ENCODE assay signal across 22 mouse cellular contexts in the genomic region with DNA sequence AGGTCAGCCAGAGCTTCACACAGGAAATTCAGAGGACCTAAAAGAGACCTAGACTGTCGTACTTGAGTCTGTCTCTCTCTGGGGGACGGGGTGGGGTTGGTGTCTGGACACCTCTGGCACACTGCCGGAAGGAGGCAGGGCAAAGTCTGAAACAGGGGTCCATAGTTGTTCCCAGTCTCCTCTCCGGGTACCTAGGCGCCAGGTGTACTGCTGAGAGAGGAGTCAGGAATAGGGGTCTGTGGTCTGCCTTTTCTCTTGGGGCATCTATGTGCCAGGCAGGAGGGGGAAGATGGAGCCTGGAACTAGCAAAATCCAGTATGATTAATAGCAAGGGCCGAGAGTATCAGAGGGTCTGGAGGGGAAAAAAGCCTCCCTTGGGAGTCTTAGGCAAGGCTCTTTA. TPM values are rescaled to one million over a fixed set of nuclear protein-coding genes. Genes with fewer than 3 reads are reported as not detected.
A peak's percentile ranks its signal among the peaks of the same experiment; 100 is the strongest.
DNase-seq lines count a peak whose midpoint lies in the region; ATAC-seq and TF ChIP-seq lines count a peak whose summit lies in the region.
"Had no signal": no experiment of that assay in that cellular context is flagged by ENCODE, and none has a peak within 500 bp of the region (broad histone marks: within the 10 kb centered on the region; RNA-seq: fewer than 3 reads in every experiment).

No protein-coding gene starts in this region.

- no peak overlapping the region for H3K4me3 ChIP-seq in kidney, adult 2 months (ENCODE audit: insufficient read depth, low read depth, low read length)
- H3K4me3 ChIP-seq in midbrain, embryonic 11.5 days (ENCODE audit: low read depth, low read length): no peak overlapping the region
- no peak overlapping the region for H3K4me3 ChIP-seq in midbrain, postnatal 0 days (ENCODE audit: low read depth, low read length)
- H3K4me3 ChIP-seq: embryonic facial prominence, embryonic 13.5 days; embryonic facial prominence, embryonic 15.5 days; erythroblast, embryonic 14.5 days; forebrain, embryonic 10.5 days; forebrain, embryonic 12.5 days had no signal

- no peaks in the 10 kb centered on the region for H3K9me3 ChIP-seq in midbrain, embryonic 11.5 days (ENCODE audit: control insufficient read depth, low read length)
- no peaks in the 10 kb centered on the region for H3K9me3 ChIP-seq in midbrain, postnatal 0 days (ENCODE audit: low read length)
- H3K9me3 ChIP-seq: embryonic facial prominence, embryonic 13.5 days; embryonic facial prominence, embryonic 15.5 days; forebrain, embryonic 10.5 days; forebrain, embryonic 12.5 days had no signal

- DNase-seq in kidney, adult 2 months: peak; percentile 20
- no peak for DNase-seq in kidney, adult 9 months
- DNase-seq in kidney, postnatal 14 days: peak; percentile 19
- no peak for DNase-seq in kidney, adult 11 months
- peak; percentile 53 for DNase-seq in midbrain, embryonic 11.5 days (ENCODE audit: low spot score, missing footprints)
- no peak for DNase-seq in midbrain, postnatal 0 days (ENCODE audit: low spot score)
- DNase-seq: adrenal gland, adult 2 months; adrenal gland, postnatal 10 days; adrenal gland, postnatal 25 days; cerebellum, adult 11 months; cerebellum, adult 18-20 months; cerebellum, adult 8-10 months; cerebellum, adult 9-11 months; cerebellum, postnatal 14 days; cerebellum, postnatal 36 days; embryo, embryonic 11 days had no signal

- no peaks in the 10 kb centered on the region for H3K36me3 ChIP-seq in kidney, adult 2 months (ENCODE audit: control insufficient read depth, insufficient read depth, low read length)
- H3K36me3 ChIP-seq in midbrain, embryonic 11.5 days (ENCODE audit: control insufficient read depth, insufficient read depth, low read length): no peaks in the 10 kb centered on the region
- H3K36me3 ChIP-seq in midbrain, postnatal 0 days (ENCODE audit: insufficient read depth, low read length): no peaks in the 10 kb centered on the region
- H3K36me3 ChIP-seq: embryonic facial prominence, embryonic 13.5 days; embryonic facial prominence, embryonic 15.5 days; forebrain, embryonic 10.5 days; forebrain, embryonic 12.5 days had no signal

- whole genome bisulfite sequencing in kidney, adult 2 months: 49% methylated on average over 6 of the region's 6 CpGs
- WGBS in midbrain, embryonic 11.5 days: 74% methylated on average over 6 of the region's 6 CpGs
- 76% methylated on average over 6 of the region's 6 CpGs for WGBS in midbrain, postnatal 0 days

- TF ChIP-seq POLR2A in kidney, adult 2 months (IDR thresholded peaks at IDR 0.05; ENCODE audit: low read depth, low read length): no peak

- ATAC-seq in midbrain, embryonic 11.5 days (ENCODE audit: low FRiP score): no peak
- ATAC-seq in midbrain, postnatal 0 days (ENCODE audit: low FRiP score): no peak
- ATAC-seq: forebrain, embryonic 14.5 days had no signal

- H3K9ac ChIP-seq in midbrain, embryonic 11.5 days (ENCODE audit: low read length): no peak overlapping the region
- H3K9ac ChIP-seq in midbrain, postnatal 0 days (replicated peaks; ENCODE audit: low read length, poor library complexity, severe bottlenecking): no peak overlapping the region
- H3K9ac ChIP-seq: embryonic facial prominence, embryonic 13.5 days; embryonic facial prominence, embryonic 15.5 days; forebrain, embryonic 12.5 days had no signal

- no peak for TF ChIP-seq CTCF in kidney, adult 2 months (conservative IDR thresholded peaks at IDR 0.05; ENCODE audit: insufficient read depth, insufficient read length, low read depth, low read length)
- TF ChIP-seq CTCF in midbrain, postnatal 0 days (IDR thresholded peaks at IDR 0.05): no peak

- H3K27me3 ChIP-seq in kidney, adult 2 months (replicated peaks; ENCODE audit: control insufficient read depth, insufficient read depth, low read length): no peaks in the 10 kb centered on the region
- H3K27me3 ChIP-seq in midbrain, embryonic 11.5 days (ENCODE audit: control insufficient read depth, insufficient read depth, low read length): no peaks in the 10 kb centered on the region
- H3K27me3 ChIP-seq in midbrain, postnatal 0 days (ENCODE audit: insufficient read depth, low read length): no peaks in the 10 kb centered on the region
- H3K27me3 ChIP-seq: embryonic facial prominence, embryonic 13.5 days; embryonic facial prominence, embryonic 15.5 days; forebrain, embryonic 12.5 days had no signal

- H3K27ac ChIP-seq in kidney, adult 2 months (ENCODE audit: insufficient read depth, low read depth, low read length): peak overlapping the region; percentile 30
- no peak overlapping the region for H3K27ac ChIP-seq in midbrain, embryonic 11.5 days (ENCODE audit: low read depth, low read length)
- H3K27ac ChIP-seq in midbrain, postnatal 0 days (ENCODE audit: low read depth, low read length): no peak overlapping the region
- H3K27ac ChIP-seq: embryonic facial prominence, embryonic 13.5 days; embryonic facial prominence, embryonic 15.5 days; forebrain, embryonic 10.5 days; forebrain, embryonic 12.5 days had no signal

- H3K4me1 ChIP-seq in kidney, adult 2 months (ENCODE audit: control insufficient read depth, insufficient read depth, low read length): peaks cover 6% of the 10 kb centered on the region; the same call in 1 of the 2 replicates
- peaks cover 2% of the 10 kb centered on the region; the same call in 1 of the 2 replicates for H3K4me1 ChIP-seq in midbrain, embryonic 11.5 days (ENCODE audit: control insufficient read depth, insufficient read depth, low read length)
- no peaks in the 10 kb centered on the region for H3K4me1 ChIP-seq in midbrain, postnatal 0 days (ENCODE audit: insufficient read depth, low read length)
- H3K4me1 ChIP-seq: embryonic facial prominence, embryonic 15.5 days; forebrain, embryonic 12.5 days had no signal

- H3K4me2 ChIP-seq in midbrain, embryonic 11.5 days: no peak overlapping the region
- no peak overlapping the region for H3K4me2 ChIP-seq in midbrain, postnatal 0 days (ENCODE audit: low read depth, low read length, poor library complexity, severe bottlenecking)
- H3K4me2 ChIP-seq: embryonic facial prominence, embryonic 13.5 days; embryonic facial prominence, embryonic 15.5 days; forebrain, embryonic 12.5 days had no signal

RNA-seq across cellular contexts. Expression of a gene that starts 5.0 kb away (rescaled TPM):
- polyA plus RNA-seq in kidney, adult 2 months (2012; rRNA removed): 6.5 and 7.7 TPM in 2 replicates
- polyA plus RNA-seq in midbrain, embryonic 11.5 days (2014; fragmentation: Nextera tagmentation; extraction: Ambion mirVana): 116 and 123 TPM in 2 replicates
- total RNA-seq in midbrain, postnatal 0 days (2014; rRNA removed): 149 and 188 TPM in 2 replicates
- polyA plus RNA-seq in midbrain, postnatal 0 days (2015; fragmentation: Nextera tagmentation; extraction: Ambion mirVana): 114 and 123 TPM in 2 replicates

Comparison
In these comparisons a context has a peak if more than half of its experiments do, and no peak if none do; other contexts are left out.
1. DNase-seq: peak in kidney, adult 2 months (single experiment), kidney, postnatal 14 days (single experiment) and midbrain, embryonic 11.5 days (single experiment); none in kidney, adult 9 months (single experiment), kidney, adult 11 months (single experiment) and midbrain, postnatal 0 days (single experiment).
2. RNA of a gene that starts 5.0 kb away (polyA plus RNA-seq): 114 to 123 TPM in midbrain, postnatal 0 days and 116 to 123 TPM in midbrain, embryonic 11.5 days; 6.5 to 7.7 TPM in kidney, adult 2 months; every median in the first group is over 10 times any median in the second.